10 mouse cellular contexts compared by ENCODE assay signal in the genomic region with DNA sequence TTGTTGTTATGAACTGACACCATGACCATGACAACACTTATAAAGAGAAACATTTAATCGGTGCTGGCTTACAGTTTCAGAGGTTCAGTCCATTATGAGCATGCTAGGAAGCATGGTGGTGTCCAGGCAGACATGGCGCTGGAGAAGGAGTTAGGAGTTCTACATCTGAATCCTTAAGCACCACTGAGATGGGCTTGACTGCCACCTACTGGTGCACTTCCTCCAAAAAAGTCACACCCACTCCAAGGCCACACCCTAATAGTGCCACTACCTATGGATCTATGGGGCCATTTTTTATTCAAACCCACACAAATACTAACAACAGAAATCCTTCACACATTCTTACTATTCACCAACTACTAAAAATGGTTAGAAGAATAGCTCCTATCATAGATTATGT. TPM values are rescaled to one million over a fixed set of nuclear protein-coding genes. Genes with fewer than 3 reads are reported as not detected.
DNase-seq lines count a peak whose midpoint lies in the region; ATAC-seq and TF ChIP-seq lines count a peak whose summit lies in the region.
"Had no signal": no experiment of that assay in that cellular context is flagged by ENCODE, and none has a peak within 500 bp of the region (broad histone marks: within the 10 kb centered on the region; RNA-seq: fewer than 3 reads in every experiment).

No protein-coding gene starts in this region.

- H3K4me3 ChIP-seq in intestine, postnatal 0 days (ENCODE audit: low read depth, low read length) = no peak overlapping the region
- H3K4me3 ChIP-seq in intestine, embryonic 16.5 days (ENCODE audit: low read length) = no peak overlapping the region

- H3K27me3 ChIP-seq in intestine, postnatal 0 days (replicated peaks; ENCODE audit: control insufficient read depth, insufficient read depth, low read length) = no peaks in the 10 kb centered on the region
- no peaks in the 10 kb centered on the region for H3K27me3 ChIP-seq in intestine, embryonic 16.5 days (replicated peaks; ENCODE audit: control insufficient read depth, insufficient read depth, low read length)

- peak; percentile 66 for DNase-seq in CD4-positive helper T cell, adult 2 months (ENCODE audit: low read depth, low spot score)
- DNase-seq in WW6 (ENCODE audit: low read depth, low spot score) = peak; percentile 18
- no peak for DNase-seq in ovary, postnatal 14 days (ENCODE audit: low spot score)
- DNase-seq in heart, postnatal 10 days = no peak
- no peak for DNase-seq in left cerebral cortex, adult 8-10 months (ENCODE audit: low spot score in 2 of 2)
- DNase-seq: cerebellum, adult 11-12 months had no signal

- H3K4me2 ChIP-seq in intestine, postnatal 0 days (replicated peaks; ENCODE audit: low read depth) = no peak overlapping the region
- H3K4me2 ChIP-seq in intestine, embryonic 16.5 days (ENCODE audit: low read depth, low read length) = no peak overlapping the region

- TF ChIP-seq CTCF in intestine, postnatal 0 days (IDR thresholded peaks at IDR 0.05; ENCODE audit: low read depth) = peak; percentile 20; the same call in 1 of the 2 replicates

- H3K4me1 ChIP-seq in intestine, postnatal 0 days (replicated peaks; ENCODE audit: control insufficient read depth, insufficient read depth, low read length) = no peaks in the 10 kb centered on the region
- no peaks in the 10 kb centered on the region for H3K4me1 ChIP-seq in intestine, embryonic 16.5 days (ENCODE audit: control insufficient read depth, insufficient read depth, low read length)

- no peak for ATAC-seq in intestine, postnatal 0 days
- ATAC-seq in intestine, embryonic 16.5 days = no peak
- peak; percentile 86 for ATAC-seq in megakaryocyte progenitor cell, adult 5-6 weeks (replicated peaks; ENCODE audit: poor library complexity)
- ATAC-seq: hindbrain, embryonic 16.5 days had no signal

- 87% methylated on average over 2 of the region's 2 CpGs for WGBS in intestine, postnatal 0 days
- WGBS in intestine, embryonic 16.5 days = 85% methylated on average over 2 of the region's 2 CpGs

- intact Hi-C loops in heart, postnatal 10 days (cut with DNase I) = no loop called here

- H3K27ac ChIP-seq in intestine, postnatal 0 days (ENCODE audit: low read depth, low read length) = no peak overlapping the region
- no peak overlapping the region for H3K27ac ChIP-seq in intestine, embryonic 16.5 days (ENCODE audit: low read length)

- H3K9me3 ChIP-seq in intestine, postnatal 0 days (ENCODE audit: control insufficient read depth) = no peaks in the 10 kb centered on the region
- H3K9me3 ChIP-seq in intestine, embryonic 16.5 days (ENCODE audit: control insufficient read depth, low read length) = no peaks in the 10 kb centered on the region

- H3K36me3 ChIP-seq in intestine, postnatal 0 days (ENCODE audit: control insufficient read depth, insufficient read depth) = no peaks in the 10 kb centered on the region
- H3K36me3 ChIP-seq in intestine, embryonic 16.5 days (ENCODE audit: control insufficient read depth, insufficient read depth, low read length) = no peaks in the 10 kb centered on the region

- no peak overlapping the region for H3K9ac ChIP-seq in intestine, postnatal 0 days (ENCODE audit: low read depth, low read length)
- no peak overlapping the region for H3K9ac ChIP-seq in intestine, embryonic 16.5 days (ENCODE audit: low read depth, low read length)

RNA-seq across cellular contexts. Expression of a gene that starts 35.5 kb away (rescaled TPM):
- 0.17 and 0.44 TPM in 2 replicates for polyA plus RNA-seq in intestine, postnatal 0 days (2015; fragmentation: Nextera tagmentation; extraction: Ambion mirVana)
- polyA plus RNA-seq in intestine, embryonic 16.5 days (2015; fragmentation: Nextera tagmentation; extraction: Ambion mirVana) = 0.71 and 0.91 TPM in 2 replicates
- total RNA-seq in megakaryocyte progenitor cell, adult 5-6 weeks (2015) = 6.1 and 7.0 TPM in 2 replicates
- 6.6 and 7.6 TPM in 2 replicates for total RNA-seq in megakaryocyte progenitor cell, adult 5-6 weeks (2017)
- total RNA-seq in heart, postnatal 10 days (2021) = under 1 TPM; 0.32 to 0.79 TPM
- under 1 TPM; 0.48 to 0.88 (median 0.56) TPM for total RNA-seq in left cerebral cortex, adult 8-10 months (2022)

Comparison
In these comparisons a context has a peak if more than half of its experiments do, and no peak if none do; other contexts are left out.
1. DNase-seq: peak in CD4-positive helper T cell, adult 2 months (single experiment) and WW6 (single experiment); none in ovary, postnatal 14 days (single experiment), heart, postnatal 10 days (0 of 2) and left cerebral cortex, adult 8-10 months (0 of 2).